Mouse (Mus musculus) liver, embryonic 15.5 days (tissue): Measurements from ENCODE around the gene Ankrd27. TPM values are rescaled to one million over a fixed set of nuclear protein-coding genes. Genes with fewer than 3 reads are reported as not detected.

Experiments used
- ATAC-seq: fragments of 200-750 bp; cut with Nextera tagmentation; 2 replicates; pipeline ENCODE4 v1.8.0; 2017; ENCODE audit warnings: moderate number of reproducible peaks, mild to moderate bottlenecking, moderate library complexity; ENCODE audit not compliant: insufficient read depth
- H3K27ac ChIP-seq: fragments of 300-500 bp; sonication (generic); replicated peaks from 2 replicates; pipeline ENCODE4 v1.5.1; 2015; ENCODE audit warnings: mild to moderate bottlenecking, inconsistent platforms
- H3K27me3 ChIP-seq: fragments of 300-500 bp; sonication (generic); 2 replicates; pipeline ENCODE4 v1.6.1; 2015; ENCODE audit warnings: mild to moderate bottlenecking, inconsistent platforms
- H3K36me3 ChIP-seq: fragments of 300-500 bp; sonication (generic); replicated peaks from 2 replicates; pipeline ENCODE4 v1.6.1; 2015; ENCODE audit warnings: moderate library complexity, mild to moderate bottlenecking, inconsistent platforms
- H3K4me1 ChIP-seq: fragments of 300-500 bp; sonication (generic); replicated peaks from 2 replicates; pipeline ENCODE4 v1.6.1; 2015; ENCODE audit warnings: inconsistent platforms
- H3K4me2 ChIP-seq: fragments of 300-500 bp; sonication (generic); 2 replicates; pipeline ENCODE4 v1.6.1; 2015; ENCODE audit warnings: moderate library complexity, mild to moderate bottlenecking, inconsistent platforms
- H3K4me3 ChIP-seq: fragments of 300-500 bp; sonication (generic); replicated peaks from 2 replicates; pipeline ENCODE4 v1.5.1; 2015; ENCODE audit warnings: mild to moderate bottlenecking, inconsistent platforms
- H3K9ac ChIP-seq: fragments of 300-500 bp; sonication (generic); 2 replicates; pipeline ENCODE4 v1.6.1; 2015; ENCODE audit warnings: moderate library complexity, mild to moderate bottlenecking, inconsistent platforms
- H3K9me3 ChIP-seq: fragments of 300-500 bp; sonication (generic); replicated peaks from 2 replicates; pipeline ENCODE4 v1.6.1; 2016; ENCODE audit warnings: inconsistent platforms
- WGBS: fragments of 180-500 bp; shearing (Covaris S2); methylation state at CpG from one replicate; pipeline ENCODE4 v1.1.7; 2015; ENCODE audit warnings: mixed read lengths; ENCODE audit not compliant: insufficient replicate concordance; 5-methylcytosine and 5-hydroxymethylcytosine counted together
- polyA plus RNA-seq: library from polyadenylated mRNA; unstranded; fragments of >200 nt; fragmentation: Nextera tagmentation; extraction: Ambion mirVana; gene quantifications from 2 replicates; pipeline ENCODE4 v1.2.1, GENCODE M21; 2015

Ankrd27 gene
- polyA plus RNA-seq, 1 experiment from 2014 or later, result 20.7 TPM

GRCm38 (mm10) chr7:35602766-35603165, 16.7 kb downstream of the Ankrd27 start:
- Histone ChIP-seq H3K4me1 (peaks cover 14% of the 10 kb centered on the region), H3K9me3 (no peaks in the 10 kb centered on the region), H3K4me2 (no peak overlapping the region), H3K4me3 (no peak overlapping the region), H3K9ac (no peak overlapping the region), H3K36me3 (peaks cover 82% of the 10 kb centered on the region), H3K27ac (no peak overlapping the region), H3K27me3 (no peaks in the 10 kb centered on the region)
- no peak for ATAC-seq
- WGBS, result 84% methylated on average over 5 of the region's 5 CpGs

GRCm38 (mm10) chr7:35606816-35607215, 20.8 kb downstream of the Ankrd27 start:
- WGBS, result 57% methylated on average over 10 of the region's 10 CpGs
- H3K4me3 ChIP-seq, result no peak overlapping the region
- no peak for ATAC-seq
- no peaks in the 10 kb centered on the region for H3K27me3 ChIP-seq
- H3K4me2 ChIP-seq, result no peak overlapping the region
- no peaks in the 10 kb centered on the region for H3K9me3 ChIP-seq
- H3K36me3 ChIP-seq, result peaks cover 92% of the 10 kb centered on the region
- H3K27ac ChIP-seq, result no peak overlapping the region
- no peaks in the 10 kb centered on the region for H3K4me1 ChIP-seq
- no peak overlapping the region for H3K9ac ChIP-seq

GRCm38 (mm10) chr7:35609245-35609644, 23.2 kb downstream of the Ankrd27 start:
- Histone ChIP-seq H3K9me3 (no peaks in the 10 kb centered on the region), H3K9ac (no peak overlapping the region), H3K36me3 (peaks cover 95% of the 10 kb centered on the region), H3K4me3 (no peak overlapping the region), H3K27ac (no peak overlapping the region), H3K4me2 (no peak overlapping the region), H3K4me1 (no peaks in the 10 kb centered on the region), H3K27me3 (no peaks in the 10 kb centered on the region)
- 79% methylated on average over 10 of the region's 10 CpGs for WGBS
- ATAC-seq, result no peak

GRCm38 (mm10) chr7:35617513-35617912, 31.5 kb downstream of the Ankrd27 start:
- ATAC-seq, result no peak
- H3K36me3 ChIP-seq, result peaks cover 95% of the 10 kb centered on the region
- H3K4me3 ChIP-seq, result no peak overlapping the region
- H3K4me2 ChIP-seq, result no peak overlapping the region
- H3K4me1 ChIP-seq, result no peaks in the 10 kb centered on the region
- no peaks in the 10 kb centered on the region for H3K9me3 ChIP-seq
- H3K27me3 ChIP-seq, result no peaks in the 10 kb centered on the region
- H3K9ac ChIP-seq, result no peak overlapping the region
- no peak overlapping the region for H3K27ac ChIP-seq
- WGBS, result 74% methylated on average over 4 of the region's 4 CpGs

GRCm38 (mm10) chr7:35622626-35623025, 36.6 kb downstream of the Ankrd27 start:
- WGBS, result 81% methylated on average over 10 of the region's 10 CpGs
- H3K27me3 ChIP-seq, result no peaks in the 10 kb centered on the region
- no peak overlapping the region for H3K4me3 ChIP-seq
- no peak for ATAC-seq
- H3K4me1 ChIP-seq, result no peaks in the 10 kb centered on the region
- no peaks in the 10 kb centered on the region for H3K9me3 ChIP-seq
- H3K36me3 ChIP-seq, result peaks cover 93% of the 10 kb centered on the region
- H3K9ac ChIP-seq, result no peak overlapping the region
- no peak overlapping the region for H3K27ac ChIP-seq
- no peak overlapping the region for H3K4me2 ChIP-seq

GRCm38 (mm10) chr7:35626038-35626437, 40.0 kb downstream of the Ankrd27 start:
- no peak overlapping the region for H3K4me2 ChIP-seq
- 87% methylated on average over 5 of the region's 5 CpGs for whole genome bisulfite sequencing
- no peak overlapping the region for H3K9ac ChIP-seq
- H3K27ac ChIP-seq, result no peak overlapping the region
- H3K27me3 ChIP-seq, result no peaks in the 10 kb centered on the region
- H3K4me1 ChIP-seq, result no peaks in the 10 kb centered on the region
- H3K36me3 ChIP-seq, result peaks cover 90% of the 10 kb centered on the region
- no peaks in the 10 kb centered on the region for H3K9me3 ChIP-seq
- H3K4me3 ChIP-seq, result no peak overlapping the region
- no peak for ATAC-seq

GRCm38 (mm10) chr7:35627371-35627770, 41.3 kb downstream of the Ankrd27 start:
- ATAC-seq, result no peak
- Histone ChIP-seq H3K4me1 (no peaks in the 10 kb centered on the region), H3K27me3 (no peaks in the 10 kb centered on the region), H3K27ac (no peak overlapping the region), H3K9me3 (no peaks in the 10 kb centered on the region), H3K9ac (no peak overlapping the region), H3K36me3 (peaks cover 88% of the 10 kb centered on the region), H3K4me2 (no peak overlapping the region), H3K4me3 (no peak overlapping the region)
- 86% methylated on average over 10 of the region's 10 CpGs for WGBS

- Histone ChIP-seq H3K9ac (no peak overlapping the region), H3K9me3 (no peaks in the 10 kb centered on the region), H3K27ac (no peak overlapping the region), H3K27me3 (no peaks in the 10 kb centered on the region), H3K4me3 (no peak overlapping the region), H3K4me2 (no peak overlapping the region), H3K36me3 (peaks cover 86% of the 10 kb centered on the region), H3K4me1 (no peaks in the 10 kb centered on the region)
- 66% methylated on average over 5 of the region's 5 CpGs for WGBS
- no peak for ATAC-seq
These were observed 42.5 kb downstream of the Ankrd27 start for GRCm38 (mm10) chr7:35628496-35628895.

GRCm38 (mm10) chr7:35636229-35636628, 50.2 kb downstream of the Ankrd27 start:
- H3K4me2 ChIP-seq, result no peak overlapping the region
- 0 out of 2 replicates have a peak, but pooled peaks cover 4% of the 10 kb centered on the region for H3K4me1 ChIP-seq
- no peak for ATAC-seq
- no peaks in the 10 kb centered on the region for H3K27me3 ChIP-seq
- WGBS, result 74% methylated on average over 6 of the region's 6 CpGs
- H3K9me3 ChIP-seq, result no peaks in the 10 kb centered on the region
- no peak overlapping the region for H3K9ac ChIP-seq
- peaks cover 87% of the 10 kb centered on the region for H3K36me3 ChIP-seq
- H3K27ac ChIP-seq, result no peak overlapping the region
- H3K4me3 ChIP-seq, result no peak overlapping the region

GRCm38 (mm10) chr7:35636874-35637273, 50.8 kb downstream of the Ankrd27 start:
- Histone ChIP-seq H3K9ac (no peak overlapping the region), H3K27me3 (no peaks in the 10 kb centered on the region), H3K36me3 (peaks cover 86% of the 10 kb centered on the region), H3K4me1 (0 out of 2 replicates have a peak, but pooled peaks cover 4% of the 10 kb centered on the region), H3K27ac (no peak overlapping the region), H3K4me2 (no peak overlapping the region), H3K4me3 (no peak overlapping the region), H3K9me3 (no peaks in the 10 kb centered on the region)
- no peak for ATAC-seq
- 84% methylated on average over 9 of the region's 9 CpGs for WGBS

- ATAC-seq, result no peak
- no peak overlapping the region for H3K9ac ChIP-seq
- no peak overlapping the region for H3K4me2 ChIP-seq
- no peak overlapping the region for H3K4me3 ChIP-seq
- WGBS, result 67% methylated on average over 6 of the region's 6 CpGs
- H3K27me3 ChIP-seq, result no peaks in the 10 kb centered on the region
- 0 out of 2 replicates have a peak, but pooled peaks cover 9% of the 10 kb centered on the region for H3K4me1 ChIP-seq
- no peak overlapping the region for H3K27ac ChIP-seq
- H3K36me3 ChIP-seq, result peaks cover 89% of the 10 kb centered on the region
- H3K9me3 ChIP-seq, result no peaks in the 10 kb centered on the region
These were observed 54.0 kb downstream of the Ankrd27 start for GRCm38 (mm10) chr7:35640072-35640471.
